Mouse (Mus musculus) spleen, adult 2 months (tissue): ENCODE measurements around the gene Gpr89.

Source experiments
- CTCF ChIP-seq: fragments of 200-500 bp; IDR thresholded peaks from 2 replicates; pipeline ENCODE4 v1.5.1; 2011; ENCODE audit warnings: mild to moderate bottlenecking, inconsistent platforms; ENCODE audit not compliant: insufficient read depth, insufficient read length, insufficient replicate concordance; ENCODE audit errors: extremely low read depth
- POLR2A ChIP-seq: fragments of 200-500 bp; IDR thresholded peaks from 2 replicates; pipeline ENCODE4 v1.6.1; 2011; ENCODE audit warnings: low read depth, low read length, inconsistent platforms

- TF ChIP-seq POLR2A (no peak), CTCF (no peak)
Observed at GRCm38 (mm10) chr3:96821581-96821980, 83.6 kb downstream of the Gpr89 start.
